Mouse (Mus musculus) urinary bladder, postnatal 25 days (tissue): ENCODE measurements around the gene Ak8.

Experiments
- DNase-seq: peaks from one replicate; pipeline ENCODE4 v3.0.0; 2022; ENCODE audit warnings: low spot score

Ak8 gene

GRCm38 (mm10) chr2:28699361-28700335 lies at the start of gene Ak8, which contains the start of gene Spaca9:
TSS of gene Ak8 (plus strand) at chr2:28700164.
TSS of gene Spaca9 (minus strand) at chr2:28699727.
- DNase-seq = peak; percentile 68

DNA sequence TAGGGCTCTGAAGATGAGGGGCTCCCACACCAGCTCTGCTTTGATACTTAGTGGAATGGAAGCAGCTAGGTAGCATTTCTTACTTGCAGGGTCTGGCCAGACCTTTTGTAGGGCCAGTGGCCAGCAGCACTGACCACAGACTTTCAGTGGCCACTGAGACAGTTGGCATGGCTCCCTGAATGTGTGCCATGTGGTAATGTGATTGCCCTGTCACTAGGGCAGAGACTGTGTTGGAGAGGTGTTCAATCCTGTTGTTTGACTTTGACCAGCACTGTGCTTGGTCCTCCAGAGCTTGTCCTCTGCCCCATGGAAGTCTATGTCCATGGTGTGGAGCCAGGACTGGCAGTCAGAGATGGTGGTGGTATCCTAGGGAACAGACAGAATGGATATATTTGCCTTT lies 49.4 kb upstream of the Ak8 start:
- no peak for DNase-seq

GRCm38 (mm10) chr2:28653351-28653750 lies 46.6 kb upstream of the Ak8 start:
- DNase-seq = no peak

GRCm38 (mm10) chr2:28654295-28654694 lies 45.7 kb upstream of the Ak8 start:
- DNase-seq = peak; percentile 8

- no peak for DNase-seq
Measured at GRCm38 (mm10) chr2:28656216-28656615, 43.7 kb upstream of the Ak8 start.

DNA sequence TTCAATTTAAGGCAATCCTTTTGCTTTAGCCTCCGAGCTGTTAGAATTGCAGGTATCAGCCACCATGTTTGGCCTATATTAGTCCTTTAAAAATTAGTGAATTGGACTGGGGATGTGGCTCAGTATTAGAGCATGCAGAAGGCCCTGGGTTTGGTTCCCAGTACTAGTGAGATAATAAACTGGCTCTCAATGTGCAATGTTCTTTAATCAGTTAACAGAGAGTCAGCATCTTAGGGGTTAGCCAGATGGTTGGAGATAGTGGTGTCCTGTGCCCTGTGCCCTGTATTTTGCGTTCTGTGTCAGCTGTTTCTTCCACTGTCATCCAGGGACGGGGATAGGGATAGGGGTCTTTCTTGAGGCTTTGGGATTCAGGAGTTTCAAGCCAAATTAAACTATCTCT lies 37.1 kb upstream of the Ak8 start:
- no peak for DNase-seq

- DNase-seq = no peak
Measured at GRCm38 (mm10) chr2:28665818-28666217, 34.1 kb upstream of the Ak8 start.

- no peak for DNase-seq
Measured at GRCm38 (mm10) chr2:28671438-28671837, 28.5 kb upstream of the Ak8 start.

DNA sequence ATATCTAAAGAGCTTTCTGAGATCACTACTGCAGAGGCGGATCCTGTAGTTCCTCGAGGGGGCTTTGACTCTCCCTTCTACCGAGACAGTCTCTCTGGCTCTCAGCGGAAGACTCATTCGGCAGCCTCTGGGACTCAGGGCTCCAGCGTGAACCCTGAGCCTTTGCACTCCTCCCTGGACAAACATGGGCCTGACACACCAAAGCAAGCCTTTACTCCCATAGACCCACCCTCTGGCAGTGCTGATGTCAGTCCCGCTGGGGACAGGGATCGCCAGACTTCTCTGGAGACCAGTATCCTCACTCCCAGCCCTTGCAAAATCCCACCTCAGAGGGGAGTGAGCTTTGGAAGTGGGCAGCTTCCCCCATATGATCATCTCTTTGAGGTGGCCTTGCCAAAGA lies 24.0 kb upstream of the Ak8 start:
- no peak for DNase-seq

- DNase-seq = no peak
Measured at GRCm38 (mm10) chr2:28680710-28681109, 19.3 kb upstream of the Ak8 start.

DNA sequence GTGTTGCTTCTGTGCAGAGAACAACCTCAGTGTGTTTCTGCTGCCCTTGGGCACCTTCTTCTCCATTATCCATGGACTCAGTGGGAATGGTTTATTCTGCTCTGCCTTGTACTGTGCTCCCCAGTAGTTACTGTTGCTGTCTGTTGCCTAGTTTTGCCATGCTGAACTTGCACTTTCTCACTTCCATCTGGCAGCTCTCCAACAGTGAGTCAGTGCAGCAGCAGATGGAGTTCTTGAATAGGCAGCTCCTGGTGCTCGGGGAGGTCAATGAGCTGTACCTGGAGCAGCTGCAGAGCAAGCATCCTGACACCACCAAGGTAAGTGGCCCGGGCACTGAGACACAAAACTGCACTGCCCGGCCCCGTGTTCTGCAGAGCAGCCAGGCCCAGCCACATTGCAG lies 18.2 kb upstream of the Ak8 start:
- DNase-seq = no peak

- no peak for DNase-seq
Measured at GRCm38 (mm10) chr2:28685895-28686294, 14.1 kb upstream of the Ak8 start.

GRCm38 (mm10) chr2:28688431-28688830 lies 11.5 kb upstream of the Ak8 start:
- no peak for DNase-seq

DNA sequence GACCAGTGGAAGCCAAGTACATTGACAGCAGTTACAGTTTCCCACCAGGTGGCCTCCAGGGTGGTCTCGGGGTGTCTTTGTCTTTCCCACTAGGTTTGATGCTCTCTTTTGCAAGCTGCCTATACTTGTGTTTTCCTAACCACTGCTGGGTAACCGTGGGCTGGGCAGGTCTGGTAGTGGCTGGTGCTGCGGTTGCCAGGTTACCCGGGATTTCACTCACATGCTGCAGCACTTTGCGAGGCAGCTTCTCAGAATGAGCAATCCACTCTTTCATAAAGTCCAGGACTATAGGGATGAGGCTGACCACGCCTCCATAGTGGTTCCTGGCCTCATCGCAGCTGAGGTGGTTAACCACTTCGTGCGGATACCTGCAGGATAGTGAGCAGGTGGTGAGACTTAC lies 7.3 kb upstream of the Ak8 start:
- DNase-seq = no peak

- DNase-seq = no peak
Measured at GRCm38 (mm10) chr2:28698566-28698965, 1.4 kb upstream of the Ak8 start.

DNA sequence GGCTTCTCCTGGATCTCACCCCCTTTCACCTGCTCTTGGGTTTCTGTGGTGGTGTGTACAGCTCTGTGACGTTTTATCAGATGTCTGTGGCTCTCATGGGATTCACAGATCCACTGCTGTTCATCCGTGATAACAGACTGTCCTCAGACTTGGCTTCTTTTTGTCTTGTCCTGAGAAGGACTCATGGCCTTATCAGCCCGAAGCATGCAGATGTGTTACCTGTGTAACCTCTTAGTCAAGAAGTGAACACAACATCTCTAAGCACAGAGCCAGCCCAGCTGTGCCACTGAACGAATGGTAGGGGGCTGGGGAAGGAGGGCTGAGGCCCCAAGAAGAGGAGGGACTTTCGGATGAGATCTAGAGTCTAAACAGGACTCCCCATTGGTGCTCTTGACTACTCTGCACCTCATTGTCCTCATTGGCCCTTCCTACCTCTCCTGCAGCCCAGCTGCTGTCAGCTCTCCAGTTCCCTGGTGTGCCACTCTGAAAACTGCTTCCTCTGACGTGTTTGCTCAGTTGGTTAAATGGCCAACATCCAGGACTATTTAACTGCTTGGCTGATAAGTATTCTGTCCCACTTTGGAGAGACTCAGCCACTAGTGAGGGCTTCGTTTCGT lies 1.8 kb downstream of the Ak8 start:
- DNase-seq = no peak

GRCm38 (mm10) chr2:28706106-28706636 lies 6.2 kb downstream of the Ak8 start:
- no peak for DNase-seq

DNA sequence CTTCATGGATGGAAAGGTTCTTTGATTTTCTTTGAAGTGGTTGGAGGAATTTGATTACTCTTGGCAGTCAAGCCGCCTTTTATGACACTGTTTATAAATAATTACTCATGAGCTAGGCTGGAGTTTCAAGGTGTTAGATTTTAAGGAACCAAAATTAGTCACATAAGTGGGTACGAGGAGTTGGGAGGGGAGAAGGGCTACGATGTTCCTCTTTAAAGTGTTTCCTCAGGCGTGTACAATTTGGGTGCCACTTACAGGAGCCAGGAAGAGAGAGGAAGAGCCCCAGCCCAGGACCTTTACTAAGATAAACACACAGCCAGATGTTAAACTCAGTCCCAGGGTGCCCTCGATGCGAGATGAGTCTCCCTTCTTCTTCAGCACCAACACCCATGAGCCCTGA lies 6.8 kb downstream of the Ak8 start:
- DNase-seq = no peak

DNA sequence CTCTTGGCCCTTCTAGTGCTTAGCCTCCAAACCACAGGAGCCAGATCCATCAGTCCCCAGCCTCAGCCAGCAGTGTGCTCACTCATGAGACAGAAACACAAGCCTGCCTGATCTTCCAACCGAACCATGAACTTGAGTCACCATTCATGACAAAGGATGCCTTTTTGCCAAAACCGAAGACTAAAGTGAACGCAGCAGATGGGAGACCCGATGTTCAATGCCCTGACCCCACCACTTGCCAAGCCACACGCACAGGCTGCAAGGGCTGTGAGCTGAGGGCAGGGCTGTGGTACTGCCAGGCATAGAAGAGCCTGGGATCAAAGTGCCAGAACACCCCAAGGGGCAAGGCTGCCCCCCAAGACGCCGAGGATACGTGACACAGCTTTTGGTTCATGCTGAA lies 13.1 kb downstream of the Ak8 start:
- no peak for DNase-seq

DNA sequence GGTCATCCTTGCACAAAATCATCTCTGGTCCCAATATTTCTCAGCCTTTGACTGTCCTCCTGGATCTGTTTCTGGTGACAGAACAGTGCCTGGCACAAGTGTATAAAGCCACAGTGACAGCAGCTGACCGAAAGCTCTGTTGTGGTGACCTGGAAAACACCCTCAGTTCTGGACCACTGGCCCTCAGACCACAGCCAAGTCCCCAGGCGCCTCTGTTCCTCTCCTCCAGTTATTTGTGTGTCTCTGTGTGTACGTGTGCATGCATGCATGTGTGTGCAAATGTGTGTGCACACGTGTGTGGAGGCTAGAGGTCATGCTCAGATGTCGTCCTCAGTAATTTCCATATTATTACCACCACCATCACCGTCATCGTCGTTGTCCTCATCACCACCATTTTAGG lies 22.5 kb downstream of the Ak8 start:
- DNase-seq = no peak

- DNase-seq = no peak
Measured at GRCm38 (mm10) chr2:28723912-28724311, 23.9 kb downstream of the Ak8 start.

DNA sequence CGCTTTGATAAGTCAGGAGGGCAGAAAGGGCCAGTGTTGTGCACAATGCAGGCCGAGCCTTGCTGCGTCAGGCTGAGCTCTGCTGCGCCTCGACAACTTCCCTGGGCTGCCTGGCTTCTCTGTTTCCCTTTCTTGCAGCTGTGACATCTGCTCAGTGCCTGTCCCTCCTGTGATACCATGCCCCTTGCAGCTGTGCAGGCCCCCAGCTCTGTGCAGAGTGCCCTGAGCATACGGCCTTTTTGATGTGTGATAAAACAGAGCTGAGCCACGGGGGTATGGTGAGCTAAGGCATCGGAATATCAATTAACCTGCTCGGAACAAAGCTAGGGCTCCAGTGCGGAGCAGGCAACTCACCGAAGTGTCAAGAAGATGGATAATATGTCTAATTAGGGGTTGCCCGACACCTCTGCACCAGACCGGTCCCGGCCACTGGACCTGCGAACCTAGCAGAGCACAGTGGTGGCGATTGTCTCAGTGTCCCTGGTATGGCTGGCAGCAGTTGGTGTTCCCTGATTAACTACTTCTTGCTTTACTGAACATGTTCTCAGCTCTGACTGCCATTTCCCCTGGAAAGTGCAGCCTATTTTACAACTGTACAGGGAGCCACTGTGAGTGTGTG lies 27.9 kb downstream of the Ak8 start:
- no peak for DNase-seq

DNA sequence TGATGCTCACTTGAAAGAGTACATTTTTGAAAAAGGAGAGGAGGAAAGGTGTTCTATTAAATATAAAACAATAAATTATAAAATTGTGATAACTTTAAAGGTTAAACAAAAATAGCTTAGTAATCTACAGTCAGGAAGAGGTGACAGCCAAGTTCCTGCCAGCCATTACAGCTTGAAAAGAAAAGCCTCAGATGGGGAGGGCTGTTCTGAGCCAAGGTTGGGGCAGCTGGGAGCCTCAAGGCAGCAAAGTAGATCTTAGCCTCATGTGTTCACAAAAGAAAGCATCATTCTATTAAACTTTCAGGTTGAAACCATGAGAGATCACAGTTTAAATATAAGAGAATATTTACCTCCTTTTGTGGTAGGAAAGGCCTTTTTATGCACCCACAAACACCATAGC lies 30.7 kb downstream of the Ak8 start:
- DNase-seq = no peak
